Mouse (Mus musculus) adrenal gland, adult 8-10 months (tissue): ENCODE results near the gene Ccdc88c. TPM values are rescaled to one million over a fixed set of nuclear protein-coding genes. Genes with fewer than 3 reads are reported as not detected.

Experiments
- DNase-seq: peaks from one replicate; pipeline ENCODE4 v3.0.0; 2022
- total RNA-seq, 4 experiments: library from RNA; stranded (reverse); gene quantifications; 2 replicates each; pipeline ENCODE4 v1.2.4; 2022

Ccdc88c gene
- total RNA-seq, 4 experiments from 2014 or later: 1.4 to 4.0 (median 2.7) TPM

DNA sequence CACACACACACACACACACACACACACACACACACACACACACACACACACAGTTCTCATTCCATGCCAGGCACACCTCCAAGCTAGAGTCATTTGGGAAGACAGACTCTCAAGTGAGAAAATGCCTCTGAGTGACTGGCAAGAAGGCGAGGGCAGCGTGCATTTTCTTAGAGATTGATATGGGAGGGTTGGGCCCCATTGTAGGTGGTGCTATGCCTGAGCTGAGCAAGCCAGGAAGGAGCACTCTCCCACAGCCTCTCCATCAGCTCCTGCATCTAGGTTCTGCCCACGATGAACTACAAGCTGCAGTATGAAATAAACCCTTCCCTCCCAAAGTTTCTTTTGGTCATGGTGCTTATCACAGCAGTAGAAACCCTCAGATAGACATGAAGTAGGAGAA, 63.6 kb downstream of the Ccdc88c start:
- no peak for DNase-seq

DNA sequence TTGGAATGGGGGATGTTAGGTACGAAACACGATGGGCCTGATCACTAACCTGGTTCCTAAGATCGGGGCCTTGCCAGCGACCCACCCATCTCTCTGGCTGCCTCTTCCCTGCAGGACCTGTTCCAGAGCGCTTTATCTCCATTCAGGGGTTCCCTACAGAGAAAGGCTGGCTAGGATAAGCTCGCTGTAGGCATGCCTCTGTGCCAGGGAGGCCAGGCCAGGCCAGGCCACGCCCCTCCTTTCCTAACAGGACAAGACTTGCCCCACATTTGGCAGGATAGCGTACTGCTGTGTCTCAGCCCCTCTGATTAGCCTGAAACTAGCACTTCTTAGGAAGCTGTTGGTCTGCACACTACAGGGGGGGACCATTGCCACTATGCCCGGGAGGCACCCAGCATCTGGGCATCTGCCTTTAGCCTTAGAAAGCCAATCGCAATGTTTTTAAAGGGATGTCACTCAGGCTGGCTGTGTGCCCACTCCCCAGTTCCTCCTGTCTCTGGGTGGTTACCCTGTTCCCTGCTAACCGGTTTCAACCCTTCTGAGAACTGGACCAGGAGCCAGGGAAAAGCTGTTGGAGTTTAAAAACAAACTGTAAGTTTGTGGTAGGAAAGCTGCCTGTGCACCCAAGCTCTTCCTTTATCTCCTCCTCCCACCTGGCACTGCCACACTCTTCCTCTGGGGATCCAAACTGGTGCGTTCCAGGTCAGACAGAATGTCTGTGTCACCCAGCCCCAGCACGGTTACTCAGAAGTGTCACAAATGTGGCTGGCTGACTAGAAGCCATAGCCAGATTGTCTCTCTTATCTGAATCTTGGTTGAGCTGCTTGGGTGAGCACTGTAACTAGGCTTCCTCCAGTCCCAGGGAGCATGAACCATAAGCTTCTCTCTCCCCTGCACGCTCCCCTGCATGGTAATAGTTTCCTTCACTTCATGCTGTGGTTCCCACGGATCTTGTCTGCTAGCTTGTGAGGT, 69.9 kb downstream of the Ccdc88c start:
- no peak for DNase-seq

DNA sequence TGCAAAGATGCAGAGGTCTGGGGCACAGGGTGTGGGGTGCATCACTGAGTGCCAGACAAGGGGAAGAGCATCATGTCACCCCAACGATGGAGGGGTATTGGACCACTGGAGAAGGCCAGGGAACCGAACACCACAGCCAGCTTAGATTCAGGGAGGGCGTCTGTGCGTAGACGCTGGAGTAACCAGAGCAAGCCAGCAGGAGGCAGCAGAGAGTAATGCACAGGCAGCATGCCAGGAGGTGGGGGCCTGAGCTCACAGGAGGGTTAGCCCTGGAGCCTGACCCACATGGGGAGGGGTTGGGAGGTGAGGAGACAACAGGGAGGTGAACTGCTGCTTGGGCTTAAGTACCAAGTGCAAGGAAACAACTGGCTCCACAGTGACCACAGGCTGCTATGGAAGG, 70.8 kb downstream of the Ccdc88c start:
- peak; percentile 18 for DNase-seq

DNA sequence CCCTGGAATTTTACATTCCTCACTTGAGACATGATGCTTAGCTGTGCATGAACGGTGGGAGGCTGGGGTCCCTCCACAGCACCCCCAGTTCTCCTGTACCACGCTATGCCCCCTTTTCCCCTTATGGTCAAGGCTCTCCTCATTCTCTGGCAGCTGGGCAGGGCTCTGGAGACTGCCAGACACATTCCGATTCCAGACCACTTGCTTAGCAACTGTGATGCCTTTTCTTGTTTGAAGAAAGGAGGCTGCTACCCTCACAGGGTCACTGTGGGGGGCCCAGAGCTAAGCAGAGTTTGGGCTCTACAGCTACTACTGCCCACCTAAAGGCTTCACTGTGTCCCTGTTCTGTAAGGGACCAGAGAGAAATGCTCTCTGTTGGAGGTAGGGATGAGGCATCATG, 71.6 kb downstream of the Ccdc88c start:
- no peak for DNase-seq

DNA sequence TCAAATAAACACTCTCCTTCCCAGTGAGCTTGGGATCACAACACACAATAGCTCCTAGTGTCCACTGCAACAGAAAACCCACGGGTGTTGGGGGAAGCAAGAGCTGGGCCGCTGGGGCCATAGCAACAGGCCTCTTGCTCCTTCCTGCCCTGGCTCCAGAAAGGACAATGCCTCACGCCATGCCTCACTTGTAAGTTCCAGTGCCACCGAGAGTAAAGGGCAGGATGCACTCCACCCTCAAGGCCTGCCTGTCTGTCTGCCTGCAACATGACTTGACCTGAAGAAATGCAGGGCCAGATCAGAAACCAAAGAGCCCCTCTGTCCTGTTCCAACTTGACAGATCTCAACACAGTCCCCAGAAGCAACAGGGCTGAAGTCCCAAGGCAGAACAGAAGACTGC, 72.0 kb downstream of the Ccdc88c start:
- no peak for DNase-seq

DNA sequence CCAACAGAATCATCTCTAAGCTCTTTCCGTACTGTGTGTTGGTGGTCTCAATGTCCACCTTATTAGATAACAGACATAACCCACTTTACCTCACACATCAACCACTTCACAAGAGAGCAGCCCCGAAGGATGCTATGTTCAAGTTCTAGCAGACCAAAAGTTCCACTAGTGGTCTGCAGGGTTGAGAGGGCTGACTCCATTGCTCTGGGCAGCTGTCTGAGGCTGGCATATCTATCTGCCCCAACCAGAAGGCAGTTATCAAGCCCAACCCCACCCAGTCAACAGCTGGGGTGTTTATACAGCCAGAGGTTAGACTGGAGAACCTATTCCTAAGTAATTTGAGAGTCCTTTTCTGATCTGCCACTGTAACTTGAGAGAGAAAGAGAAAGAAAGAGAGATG, 72.8 kb downstream of the Ccdc88c start:
- DNase-seq: no peak

DNA sequence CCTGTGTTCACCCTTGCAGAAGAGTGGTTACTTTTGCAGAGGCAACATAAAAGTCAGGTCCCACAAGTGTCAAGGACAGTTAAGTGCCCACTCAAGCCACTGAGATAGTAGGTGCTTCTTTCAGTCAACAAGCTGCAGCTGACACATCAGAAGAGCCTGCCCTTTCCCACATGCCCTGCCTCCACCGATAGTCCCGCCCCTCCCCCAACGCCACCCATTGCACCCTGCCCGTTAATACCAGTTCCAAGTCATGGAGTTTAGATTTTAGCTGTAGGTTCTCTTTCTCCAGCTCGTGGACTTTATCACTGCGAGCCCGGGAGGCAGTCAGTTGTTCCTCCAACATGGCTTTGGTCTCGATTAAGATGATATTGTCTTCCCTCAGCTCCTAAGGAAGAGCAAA, 74.9 kb downstream of the Ccdc88c start:
- DNase-seq: no peak

DNA sequence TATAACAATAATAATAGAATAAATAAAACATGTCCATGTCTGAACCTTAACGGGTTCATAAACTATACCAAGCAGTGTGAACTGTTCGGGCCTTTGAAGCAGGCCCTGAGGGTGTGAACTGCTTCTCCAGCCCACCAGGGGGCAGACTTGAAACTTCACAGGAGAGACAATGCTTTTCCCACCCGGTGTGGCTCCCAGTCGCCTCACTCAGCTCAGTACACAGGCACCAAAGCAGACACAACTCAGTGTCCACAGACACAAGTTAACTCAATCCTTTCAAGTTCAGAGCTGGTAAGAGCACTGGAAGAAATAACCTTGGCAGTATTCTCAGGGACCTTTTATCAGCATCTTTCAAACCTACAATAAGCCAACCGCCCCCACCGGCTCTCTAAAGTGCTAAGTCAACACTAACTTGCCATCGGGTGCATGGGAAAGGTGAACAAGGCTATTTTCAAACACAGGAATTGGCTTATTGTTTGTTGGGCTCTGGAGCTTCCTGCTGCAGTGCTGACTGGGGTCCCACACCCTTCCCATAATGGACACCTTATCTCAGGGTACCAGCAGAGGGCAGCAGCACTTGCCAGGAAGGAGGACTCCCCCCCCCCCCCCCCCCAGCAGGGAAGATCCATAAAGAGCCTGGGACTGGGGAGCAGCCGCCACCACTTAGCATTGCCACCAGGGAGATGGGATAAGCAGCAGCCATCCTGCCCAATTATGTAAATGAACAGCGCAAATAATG, 76.5 kb downstream of the Ccdc88c start:
- peak; percentile 39 for DNase-seq

DNA sequence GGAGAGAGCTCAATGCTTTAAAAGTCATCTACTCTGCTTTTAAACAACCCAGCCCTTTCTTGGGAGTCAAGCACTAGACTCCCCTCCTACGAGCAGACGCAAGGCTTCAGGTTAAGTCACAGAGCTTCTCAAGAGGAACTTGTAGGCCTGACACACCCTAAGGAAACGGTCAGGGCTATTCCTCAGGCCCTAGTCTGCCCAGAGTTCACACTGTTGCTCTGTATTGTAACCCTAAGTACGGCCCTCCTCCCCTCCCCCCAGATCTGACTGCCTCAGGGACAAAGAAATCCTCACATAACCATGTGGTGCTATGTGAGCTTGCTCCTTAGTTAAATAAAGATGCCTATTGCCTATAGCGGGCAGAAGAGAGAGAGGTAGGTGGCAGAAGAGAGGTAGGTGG, 79.7 kb downstream of the Ccdc88c start:
- no peak for DNase-seq

DNA sequence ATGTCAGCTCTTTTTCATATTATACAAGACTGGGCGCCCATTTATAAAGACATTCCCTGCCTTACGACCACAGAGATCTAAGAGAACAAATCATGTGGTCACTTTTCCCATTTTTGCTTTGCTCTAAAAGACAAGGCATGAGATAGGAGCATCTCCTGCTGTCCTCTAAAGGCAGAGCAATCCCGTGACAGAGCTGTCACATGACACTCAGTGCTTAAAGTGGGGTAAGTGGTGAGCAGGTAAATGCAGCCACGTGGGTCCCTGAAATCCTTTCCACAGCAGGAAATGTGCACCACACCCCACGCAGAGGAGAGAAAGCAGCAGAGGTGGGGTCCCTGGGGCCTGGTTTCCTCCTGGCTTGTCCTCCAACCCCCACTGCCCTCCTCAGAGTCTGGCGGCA, 80.8 kb downstream of the Ccdc88c start:
- DNase-seq: no peak

DNA sequence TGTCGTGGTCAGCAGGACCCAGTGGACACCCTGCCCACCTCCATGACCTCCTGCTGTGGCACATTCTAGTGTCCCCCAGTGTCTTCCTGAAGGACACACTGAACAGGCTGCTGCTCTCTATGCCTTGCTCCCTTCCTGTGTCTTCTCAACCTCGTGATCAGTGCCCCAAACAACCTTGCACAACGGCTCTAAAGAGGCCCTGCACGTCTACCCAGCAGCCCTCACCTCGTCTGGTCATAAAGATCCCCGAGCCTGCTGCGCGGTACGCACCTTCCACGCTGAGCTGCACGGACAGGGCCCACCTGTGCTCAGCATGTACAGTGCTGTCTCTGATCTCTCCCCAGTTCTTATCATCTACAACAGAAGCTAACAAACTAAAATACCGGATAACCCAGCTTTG, 82.9 kb downstream of the Ccdc88c start:
- DNase-seq: no peak

DNA sequence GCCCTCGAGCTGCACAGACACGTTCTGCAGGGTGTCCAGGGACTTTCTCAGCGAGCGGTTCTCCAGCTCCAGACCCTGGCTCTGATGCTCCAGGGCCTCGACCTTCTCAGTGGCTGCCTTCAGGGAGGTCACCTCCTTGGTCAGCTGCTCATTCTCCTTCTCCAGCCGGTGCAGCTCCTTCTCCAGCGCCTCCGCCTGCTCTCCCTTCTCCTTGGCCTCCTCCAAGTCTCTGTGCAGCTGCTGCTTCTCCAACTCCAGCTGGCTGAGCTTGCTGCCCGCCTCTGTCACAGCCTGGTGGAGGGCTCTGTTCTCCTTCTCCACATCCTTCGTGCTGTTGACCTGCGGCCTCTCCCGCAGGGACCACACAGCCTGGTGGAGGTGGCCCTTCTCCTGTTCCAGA, 83.4 kb downstream of the Ccdc88c start:
- DNase-seq: no peak

DNA sequence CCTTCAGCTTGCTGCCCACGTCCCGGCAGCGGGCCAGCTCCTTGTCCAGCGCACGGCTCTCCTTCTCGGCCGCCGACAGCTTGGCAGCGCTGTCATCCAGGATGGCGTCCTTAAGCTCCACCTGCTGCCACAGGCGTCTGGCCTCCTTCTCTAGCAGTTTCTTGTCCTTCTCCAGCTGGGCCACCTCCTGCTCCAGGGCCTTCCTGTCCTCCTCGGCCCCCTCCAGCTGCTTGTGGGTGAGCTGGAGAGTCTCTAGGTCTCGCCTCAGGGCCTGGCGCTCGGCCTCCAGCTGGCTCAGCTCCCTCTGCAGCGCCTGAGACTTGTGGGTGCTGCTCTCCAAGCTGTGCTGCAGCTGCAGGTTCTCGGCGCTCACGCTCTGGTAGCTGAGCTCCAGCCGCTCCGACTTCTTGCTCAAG, 83.9 kb downstream of the Ccdc88c start:
- no peak for DNase-seq

DNA sequence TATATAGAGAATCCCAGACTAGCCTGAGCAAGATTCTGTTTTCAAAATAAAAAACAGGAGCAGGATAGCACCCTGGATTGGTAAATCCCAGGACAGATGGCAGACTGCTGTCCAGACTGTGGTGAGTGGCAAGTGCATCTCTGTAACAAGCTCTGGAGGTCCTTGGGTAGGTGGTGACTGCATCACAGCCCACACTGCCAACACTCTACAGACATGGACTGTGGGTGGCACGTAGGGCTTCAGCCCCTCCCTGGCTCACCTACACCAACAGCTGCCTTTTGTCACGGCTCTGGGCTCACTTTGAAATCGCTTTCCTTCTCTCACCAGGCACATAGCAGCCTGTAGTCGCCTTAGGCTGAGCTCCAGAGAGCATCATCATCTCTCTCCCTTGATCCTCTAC, 85.7 kb downstream of the Ccdc88c start:
- no peak for DNase-seq

DNA sequence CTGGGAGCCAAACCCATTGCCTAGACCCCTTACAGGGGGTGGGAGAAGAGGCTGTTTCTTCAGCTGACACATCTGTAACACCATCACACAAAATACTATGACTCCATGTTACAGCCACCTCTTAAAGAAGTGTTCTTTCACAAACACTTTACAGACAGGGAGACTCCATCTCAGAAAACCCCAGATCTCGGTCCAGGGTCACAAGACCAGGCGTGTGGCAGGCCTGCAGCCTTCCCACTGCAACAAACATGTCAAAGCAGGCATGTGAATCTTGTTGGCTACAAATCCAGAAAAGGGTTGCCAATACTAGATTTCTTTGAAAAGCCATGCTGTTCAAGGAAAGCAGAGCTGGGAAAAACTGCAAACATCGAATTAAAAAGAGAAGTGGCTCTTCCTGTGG, 87.5 kb downstream of the Ccdc88c start:
- DNase-seq: no peak

DNA sequence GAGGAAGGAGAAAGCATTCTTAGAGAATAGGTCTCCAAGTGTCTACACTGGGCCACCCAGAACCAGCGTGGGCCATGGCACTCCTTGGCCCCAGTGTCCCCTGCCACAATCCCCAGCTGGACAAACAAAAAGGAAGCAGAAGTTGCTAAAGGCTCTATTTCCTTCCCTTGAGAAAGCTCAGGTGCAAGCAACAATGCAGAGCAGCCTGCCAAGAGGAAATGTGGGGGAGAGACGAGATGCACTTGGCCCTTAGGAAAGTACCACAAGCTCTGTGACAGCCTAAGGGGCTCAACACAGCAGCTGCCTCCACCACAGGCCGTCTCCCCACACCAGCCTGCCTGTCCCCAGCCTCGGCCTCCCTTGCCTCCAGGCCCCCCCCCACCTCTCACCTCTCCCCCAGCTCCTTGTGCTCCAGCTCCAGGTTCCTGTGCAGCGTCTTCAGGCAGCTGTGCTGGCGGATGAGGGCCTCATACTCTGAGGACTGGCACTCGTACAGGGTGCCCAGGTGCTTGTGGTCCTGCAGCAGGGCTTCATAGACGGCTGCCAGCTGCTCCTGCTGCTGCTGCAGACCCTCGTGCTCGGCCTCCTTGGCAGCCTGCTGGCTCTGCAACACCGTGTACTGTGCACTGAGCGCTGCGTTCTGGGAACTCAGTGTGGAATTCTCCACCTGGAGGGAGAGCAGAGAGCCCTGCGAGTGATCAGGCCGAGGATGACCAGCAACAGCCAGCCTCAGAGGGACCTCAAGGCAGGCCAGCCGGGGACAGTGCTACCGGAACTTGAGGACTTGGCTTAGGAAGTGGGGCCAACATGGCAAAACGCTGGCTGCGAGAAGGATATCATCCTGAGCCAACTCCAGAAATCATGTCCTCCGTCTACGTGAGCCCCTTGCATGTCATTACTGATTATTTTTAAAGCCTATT, 91.2 kb downstream of the Ccdc88c start:
- no peak for DNase-seq

DNA sequence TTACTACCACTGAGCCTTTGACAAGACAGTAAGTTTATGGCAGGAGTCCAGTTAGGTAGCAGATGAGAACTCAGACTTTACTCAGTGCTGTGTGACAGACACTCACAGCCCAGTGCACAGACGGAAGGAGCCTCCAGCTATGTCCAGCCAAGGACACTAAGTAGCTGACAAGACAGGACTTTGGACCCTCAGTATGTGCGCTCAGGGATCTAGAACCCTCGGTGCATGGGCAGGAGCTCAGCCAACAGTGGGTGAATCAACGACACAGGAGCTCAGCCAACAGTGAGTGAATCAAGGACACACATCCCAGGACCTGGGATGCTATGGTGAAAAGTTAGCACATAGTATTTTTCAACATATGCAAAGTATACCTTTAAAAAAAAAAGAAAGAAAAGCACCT, 92.1 kb downstream of the Ccdc88c start:
- DNase-seq: no peak

DNA sequence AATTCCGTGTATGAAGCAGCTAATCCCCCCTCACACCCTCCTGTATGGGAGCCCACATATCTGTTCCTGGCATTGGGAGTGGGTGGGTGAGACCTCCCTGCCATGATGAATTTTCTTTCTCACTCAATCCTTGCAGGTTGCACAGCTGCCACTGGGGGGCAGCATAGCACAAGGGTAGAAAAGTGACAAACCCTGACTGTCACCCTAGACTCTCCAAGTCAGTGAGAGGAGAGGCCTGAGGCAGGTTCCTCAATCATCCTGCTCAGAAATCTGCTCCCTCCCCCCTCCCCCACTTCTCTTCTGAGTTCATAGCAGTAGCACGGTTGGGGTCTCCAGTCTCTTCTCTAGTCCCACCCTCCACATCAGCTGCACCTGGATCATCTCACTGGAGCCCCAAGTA, 92.7 kb downstream of the Ccdc88c start:
- DNase-seq: peak; percentile 45

DNA sequence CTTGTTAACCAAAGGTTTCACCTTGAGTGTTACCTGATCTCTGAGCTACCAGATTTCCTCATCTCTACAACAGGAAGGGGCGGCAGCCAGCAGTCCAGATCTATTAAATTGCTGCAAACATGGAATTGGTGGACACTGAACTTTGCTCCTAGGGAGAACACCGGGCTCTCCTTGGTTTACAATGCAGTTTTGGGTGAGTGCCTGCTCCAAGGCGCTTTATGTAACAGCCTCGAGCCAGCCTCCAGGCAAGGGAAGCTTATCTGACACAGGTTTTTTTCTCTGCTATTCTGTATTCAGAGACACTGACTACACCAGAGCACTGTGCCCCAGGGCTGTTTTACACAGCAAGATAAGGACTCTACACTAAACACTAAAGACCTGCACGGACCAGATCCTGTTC, 94.1 kb downstream of the Ccdc88c start:
- no peak for DNase-seq

DNA sequence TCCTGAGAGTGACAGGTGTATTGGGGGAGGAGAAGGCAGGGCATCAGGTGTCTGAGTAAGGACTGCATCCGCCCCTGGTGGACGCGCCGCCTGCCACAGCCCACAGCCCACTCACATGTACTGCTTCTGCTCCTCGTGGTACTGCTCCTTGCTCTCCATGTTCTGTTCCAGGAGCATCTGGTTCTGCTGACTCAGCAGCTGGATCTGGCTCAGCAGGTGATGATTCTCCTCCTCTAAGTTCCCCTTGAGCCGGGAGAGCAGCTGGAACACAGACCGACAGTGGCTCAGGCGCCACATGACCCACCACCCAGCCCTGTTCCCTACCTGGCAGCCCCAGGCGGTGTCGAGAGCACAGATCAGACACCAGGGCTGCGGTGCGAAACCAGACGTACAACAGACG, 97.2 kb downstream of the Ccdc88c start:
- DNase-seq: no peak

DNA sequence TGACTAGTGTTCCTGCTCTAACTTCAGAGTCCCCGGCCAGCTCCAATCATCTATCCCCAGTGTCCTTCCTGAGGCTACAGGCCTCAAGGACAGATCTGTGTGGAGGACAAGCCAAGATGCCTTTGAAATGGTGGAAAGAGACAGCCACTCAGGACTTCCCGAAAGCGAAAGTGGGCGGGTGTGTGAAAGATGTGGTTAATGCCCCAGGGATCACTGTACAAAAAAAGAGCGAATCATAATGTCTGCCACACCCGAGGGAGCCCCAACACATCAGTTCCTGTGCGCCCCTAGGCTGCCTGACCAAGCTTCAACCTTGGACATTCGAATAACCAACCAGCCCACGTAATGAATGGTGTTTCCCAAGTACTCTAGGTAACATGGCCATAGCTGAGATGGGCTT, 100.6 kb downstream of the Ccdc88c start:
- DNase-seq: no peak
